Mouse (Mus musculus) hindbrain, embryonic 15.5 days (tissue): Measurements from ENCODE around the gene Arf5. TPM values are rescaled to one million over a fixed set of nuclear protein-coding genes. Genes with fewer than 3 reads are reported as not detected.
A peak's percentile ranks its signal among the peaks of the same experiment; 100 is the strongest.

ENCODE experiments used
- ATAC-seq: fragments of 200-750 bp; cut with Nextera tagmentation; 2 replicates; pipeline ENCODE4 v1.8.0; 2017; ENCODE audit warnings: low read depth, moderate number of reproducible peaks, moderate TSS enrichment; ENCODE audit not compliant: low FRiP score
- H3K27ac ChIP-seq: fragments of 300-500 bp; sonication (generic); replicated peaks from 2 replicates; pipeline ENCODE4 v1.5.1; 2015; ENCODE audit warnings: mild to moderate bottlenecking, inconsistent platforms
- H3K27me3 ChIP-seq: fragments of 300-500 bp; sonication (generic); 2 replicates; pipeline ENCODE4 v1.6.1; 2015; ENCODE audit warnings: control low read depth, inconsistent platforms
- H3K36me3 ChIP-seq: fragments of 300-500 bp; sonication (generic); 2 replicates; pipeline ENCODE4 v1.6.1; 2015; ENCODE audit warnings: control low read depth, inconsistent platforms
- H3K4me1 ChIP-seq: fragments of 300-500 bp; sonication (generic); replicated peaks from 2 replicates; pipeline ENCODE4 v1.6.1; 2015; ENCODE audit warnings: control low read depth, inconsistent platforms
- H3K4me2 ChIP-seq: fragments of 300-500 bp; sonication (generic); 2 replicates; pipeline ENCODE4 v1.6.1; 2015; ENCODE audit warnings: moderate library complexity, mild to moderate bottlenecking, inconsistent platforms
- H3K4me3 ChIP-seq: fragments of 300-500 bp; sonication (generic); 2 replicates; pipeline ENCODE4 v1.5.1; 2015; ENCODE audit warnings: mild to moderate bottlenecking, inconsistent platforms
- H3K9ac ChIP-seq: fragments of 300-500 bp; sonication (generic); 2 replicates; pipeline ENCODE4 v1.6.1; 2015; ENCODE audit warnings: inconsistent platforms
- H3K9me3 ChIP-seq: fragments of 300-500 bp; sonication (generic); 2 replicates; pipeline ENCODE4 v1.6.1; 2016; ENCODE audit warnings: control low read depth, inconsistent platforms
- WGBS: fragments of 180-500 bp; shearing (Covaris S2); methylation state at CpG from one replicate; pipeline ENCODE4 v1.1.7; 2015; 5-methylcytosine and 5-hydroxymethylcytosine counted together
- polyA plus RNA-seq: library from polyadenylated mRNA; unstranded; fragments of >200 nt; fragmentation: Nextera tagmentation; extraction: Ambion mirVana; gene quantifications from 2 replicates; pipeline ENCODE4 v1.2.1, GENCODE M21; 2015

Gene Arf5
- polyA plus RNA-seq, 1 experiment from 2014 or later = 437 TPM

GRCm38 (mm10) chr6:28418449-28418848, 4.9 kb upstream of the Arf5 start:
- no peak for ATAC-seq
- Histone ChIP-seq H3K27me3 (no peaks in the 10 kb centered on the region), H3K36me3 (peaks cover 48% of the 10 kb centered on the region), H3K4me1 (peaks cover 31% of the 10 kb centered on the region), H3K4me3 (no peak overlapping the region), H3K27ac (no peak overlapping the region), H3K9me3 (no peaks in the 10 kb centered on the region), H3K9ac (no peak overlapping the region), H3K4me2 (no peak overlapping the region)
- 75% methylated on average over 14 of the region's 14 CpGs for WGBS

- no peaks in the 10 kb centered on the region for H3K9me3 ChIP-seq
- H3K27ac ChIP-seq = no peak overlapping the region
- H3K4me2 ChIP-seq = peak overlapping the region; percentile 63
- peaks cover 43% of the 10 kb centered on the region for H3K36me3 ChIP-seq
- peak overlapping the region; percentile 68 for H3K4me3 ChIP-seq
- 85% methylated on average over 2 of the region's 2 CpGs for WGBS
- no peaks in the 10 kb centered on the region for H3K27me3 ChIP-seq
- H3K4me1 ChIP-seq = peaks cover 38% of the 10 kb centered on the region
- no peak for ATAC-seq
- H3K9ac ChIP-seq = no peak overlapping the region
Measured at GRCm38 (mm10) chr6:28419673-28420072, 3.7 kb upstream of the Arf5 start.

GRCm38 (mm10) chr6:28420361-28420760, 3.0 kb upstream of the Arf5 start:
- WGBS = 87% methylated on average over 17 of the region's 17 CpGs
- peaks cover 45% of the 10 kb centered on the region for H3K4me1 ChIP-seq

GRCm38 (mm10) chr6:28420865-28421264, 2.5 kb upstream of the Arf5 start:
- WGBS = 25% methylated on average over 13 of the region's 13 CpGs
- no peak overlapping the region for H3K27ac ChIP-seq
- no peaks in the 10 kb centered on the region for H3K9me3 ChIP-seq
- H3K4me3 ChIP-seq = peak overlapping the region; percentile 68
- no peak for ATAC-seq
- peak overlapping the region; percentile 63 for H3K4me2 ChIP-seq
- peaks cover 36% of the 10 kb centered on the region for H3K36me3 ChIP-seq
- H3K9ac ChIP-seq = peak overlapping the region; percentile 64
- peaks cover 50% of the 10 kb centered on the region for H3K4me1 ChIP-seq
- H3K27me3 ChIP-seq = no peaks in the 10 kb centered on the region

More at GRCm38 (mm10) chr6:28420361-28420760, 3.0 kb upstream of the Arf5 start:
- H3K27ac ChIP-seq = no peak overlapping the region
- peak overlapping the region; percentile 64 for H3K9ac ChIP-seq
- H3K9me3 ChIP-seq = no peaks in the 10 kb centered on the region
- H3K4me3 ChIP-seq = peak overlapping the region; percentile 68
- ATAC-seq = no peak
- peak overlapping the region; percentile 63 for H3K4me2 ChIP-seq
- no peaks in the 10 kb centered on the region for H3K27me3 ChIP-seq
- H3K36me3 ChIP-seq = peaks cover 38% of the 10 kb centered on the region

GRCm38 (mm10) chr6:28421469-28422000, 1.8 kb upstream of the Arf5 start:
- Histone ChIP-seq H3K9me3 (no peaks in the 10 kb centered on the region), H3K4me3 (peak overlapping the region; percentile 68)
- under 1% methylated on average over 27 of the region's 27 CpGs for WGBS

GRCm38 (mm10) chr6:28422651-28423290, 589 bp upstream of the Arf5 start:
- 72% methylated on average over 15 of the region's 15 CpGs for WGBS
- ATAC-seq = peak; percentile 15
- Histone ChIP-seq H3K9ac (0 out of 2 replicates have a peak overlapping the region, but pooled peaks have one; percentile 81), H3K4me1 (peaks cover 53% of the 10 kb centered on the region), H3K4me2 (peak overlapping the region; percentile 76), H3K4me3 (peak overlapping the region; percentile 80), H3K36me3 (peaks cover 31% of the 10 kb centered on the region), H3K27ac (peak overlapping the region; percentile 80; the same call in 1 of the 2 replicates), H3K9me3 (no peaks in the 10 kb centered on the region), H3K27me3 (no peaks in the 10 kb centered on the region)

More at GRCm38 (mm10) chr6:28421469-28422000, 1.8 kb upstream of the Arf5 start:
- H3K9ac ChIP-seq = peak overlapping the region; percentile 64
- peak overlapping the region; percentile 52 for H3K27ac ChIP-seq
- H3K4me1 ChIP-seq = peaks cover 53% of the 10 kb centered on the region
- ATAC-seq = peak; percentile 88
- H3K36me3 ChIP-seq = peaks cover 35% of the 10 kb centered on the region
- H3K4me2 ChIP-seq = peak overlapping the region; percentile 63
- no peaks in the 10 kb centered on the region for H3K27me3 ChIP-seq

- H3K4me1 ChIP-seq = peaks cover 52% of the 10 kb centered on the region
- H3K9ac ChIP-seq = peak overlapping the region; percentile 81
- H3K4me2 ChIP-seq = peak overlapping the region; percentile 76
- peaks cover 18% of the 10 kb centered on the region for H3K36me3 ChIP-seq
- H3K27me3 ChIP-seq = no peaks in the 10 kb centered on the region
- WGBS = 11% methylated on average over 44 of the region's 46 CpGs
- no peaks in the 10 kb centered on the region for H3K9me3 ChIP-seq
- H3K4me3 ChIP-seq = peak overlapping the region; percentile 80
- H3K27ac ChIP-seq = peak overlapping the region; percentile 80
- ATAC-seq = peak; percentile 32
Measured at GRCm38 (mm10) chr6:28423767-28424695, 671 bp downstream of the Arf5 start.

- H3K4me3 ChIP-seq = no peak overlapping the region
Measured at GRCm38 (mm10) chr6:28425019-28425418, 1.7 kb downstream of the Arf5 start.

GRCm38 (mm10) chr6:28427096-28427839, 3.9 kb downstream of the Arf5 start, which contains the start of gene Fscn3:
TSS of gene Fscn3 (plus strand) at chr6:28427789.
- no peaks in the 10 kb centered on the region for H3K9me3 ChIP-seq
- H3K27me3 ChIP-seq = no peaks in the 10 kb centered on the region
- H3K27ac ChIP-seq = no peak within 1 kb of the TSS
- H3K4me1 ChIP-seq = peaks cover 27% of the 10 kb centered on the region
- no peak for ATAC-seq
- WGBS = 82% methylated on average over 3 of the region's 3 CpGs
- H3K4me3 ChIP-seq = no peak within 1 kb of the TSS
- H3K9ac ChIP-seq = no peak within 1 kb of the TSS
- no peak within 1 kb of the TSS for H3K4me2 ChIP-seq
- peaks cover 17% of the 10 kb centered on the region for H3K36me3 ChIP-seq

More at GRCm38 (mm10) chr6:28425019-28425418, 1.7 kb downstream of the Arf5 start:
- no peak for ATAC-seq
- Histone ChIP-seq H3K4me1 (peaks cover 43% of the 10 kb centered on the region), H3K9me3 (no peaks in the 10 kb centered on the region), H3K4me2 (peak overlapping the region; percentile 76), H3K27me3 (no peaks in the 10 kb centered on the region), H3K9ac (no peak overlapping the region), H3K27ac (no peak overlapping the region), H3K36me3 (peaks cover 17% of the 10 kb centered on the region)
- WGBS = 93% methylated on average over 6 of the region's 6 CpGs

GRCm38 (mm10) chr6:28428290-28428689, 4.9 kb downstream of the Arf5 start, which contains the start of gene Gcc1:
TSS of gene Gcc1 (minus strand) at chr6:28428390.
- 84% methylated on average over 3 of the region's 3 CpGs for WGBS
- Histone ChIP-seq H3K27me3 (no peaks in the 10 kb centered on the region), H3K9me3 (no peaks in the 10 kb centered on the region), H3K27ac (no peak within 1 kb of the TSS), H3K4me1 (peaks cover 22% of the 10 kb centered on the region), H3K4me3 (no peak within 1 kb of the TSS), H3K4me2 (no peak within 1 kb of the TSS), H3K36me3 (peaks cover 17% of the 10 kb centered on the region), H3K9ac (no peak within 1 kb of the TSS)
- no peak for ATAC-seq

- no peak for ATAC-seq
- Histone ChIP-seq H3K36me3 (peaks cover 17% of the 10 kb centered on the region), H3K9me3 (no peaks in the 10 kb centered on the region), H3K27me3 (no peaks in the 10 kb centered on the region), H3K9ac (no peak overlapping the region), H3K4me3 (no peak overlapping the region), H3K4me2 (no peak overlapping the region), H3K4me1 (peaks cover 13% of the 10 kb centered on the region), H3K27ac (no peak overlapping the region)
- 87% methylated on average over 11 of the region's 11 CpGs for whole genome bisulfite sequencing
Measured at GRCm38 (mm10) chr6:28429870-28430269, 6.5 kb downstream of the Arf5 start.
